Mouse (Mus musculus) hindbrain, postnatal 0 days (tissue): ENCODE measurements at regions not wholly inside any gene's neighbourhood (a gene's known extent, or its start where the extent isn't known, plus 50 kb on each side); places are given as distances from the start of the nearest gene placed in this dataset.
A peak's percentile ranks its signal among the peaks of the same experiment; 100 is the strongest.
"Not testable (repeated sequence)": the region's sequence is repeated elsewhere in the genome, so short reads cannot be mapped to it uniquely, and the experiment has no call there.

Experiments used
- ATAC-seq: fragments of 200-750 bp; cut with Nextera tagmentation; 2 replicates; pipeline ENCODE4 v1.8.0; 2017; ENCODE audit warnings: mild to moderate bottlenecking, moderate TSS enrichment, moderate library complexity
- DNase-seq: peaks from one replicate; pipeline ENCODE4 v3.0.0-alpha.2; 2015; ENCODE audit warnings: low spot score
- H3K27ac ChIP-seq: fragments of 300-500 bp; sonication (generic); 2 replicates; pipeline ENCODE4 v1.5.1; 2014; ENCODE audit warnings: mild to moderate bottlenecking
- H3K27me3 ChIP-seq: fragments of 300-500 bp; sonication (generic); 2 replicates; pipeline ENCODE4 v1.6.1; 2014; ENCODE audit warnings: low read length, mixed read lengths; ENCODE audit not compliant: insufficient read depth
- H3K36me3 ChIP-seq: fragments of 300-500 bp; sonication (generic); 2 replicates; pipeline ENCODE4 v1.6.1; 2014; ENCODE audit warnings: low read length, mixed read lengths; ENCODE audit not compliant: insufficient read depth
- H3K4me1 ChIP-seq: fragments of 300-500 bp; sonication (generic); 2 replicates; pipeline ENCODE4 v1.6.1; 2014; ENCODE audit warnings: antibody characterized with exemption, low read length, mixed read lengths; ENCODE audit not compliant: insufficient read depth
- H3K4me2 ChIP-seq: fragments of 300-500 bp; sonication (generic); 2 replicates; pipeline ENCODE4 v1.6.1; 2014; ENCODE audit warnings: low read depth, mild to moderate bottlenecking, low read length, moderate library complexity, mixed read lengths
- H3K4me3 ChIP-seq: fragments of 300-500 bp; sonication (generic); 2 replicates; pipeline ENCODE4 v1.5.1; 2014; ENCODE audit warnings: low read length
- H3K9ac ChIP-seq: fragments of 300-500 bp; sonication (generic); replicated peaks from 2 replicates; pipeline ENCODE4 v1.6.1; 2014; ENCODE audit warnings: mild to moderate bottlenecking, low read length, moderate library complexity, mixed read lengths
- H3K9me3 ChIP-seq: fragments of 300-500 bp; sonication (generic); 2 replicates; pipeline ENCODE4 v1.6.1; 2016; ENCODE audit warnings: low read length, mixed read lengths
- CTCF ChIP-seq: IDR thresholded peaks from 2 replicates; pipeline ENCODE4 v1.5.1; 2016; ENCODE audit warnings: antibody characterized with exemption, control low read depth, low read depth
- WGBS: fragments of 180-500 bp; shearing (Covaris S2); extraction: QIAGEN DNeasy Blood & Tissue Kit; methylation state at CpG from one replicate; pipeline ENCODE4 v1.1.7; 2014; 5-methylcytosine and 5-hydroxymethylcytosine counted together

GRCm38 (mm10) chr17:58820588-58821195 is 170.5 kb downstream of the Pdzph1 start:
- 54% methylated on average over 4 of the region's 4 CpGs for WGBS
- TF ChIP-seq CTCF, result peak; percentile 54
- Histone ChIP-seq H3K4me3 (no peak overlapping the region), H3K27me3 (no peaks in the 10 kb centered on the region), H3K9me3 (no peaks in the 10 kb centered on the region), H3K36me3 (no peaks in the 10 kb centered on the region), H3K27ac (no peak overlapping the region), H3K4me2 (no peak overlapping the region), H3K9ac (no peak overlapping the region), H3K4me1 (no peaks in the 10 kb centered on the region)
- DNase-seq, result peak; percentile 79
- no peak for ATAC-seq

- no peak overlapping the region for H3K4me2 ChIP-seq
- no peaks in the 10 kb centered on the region for H3K36me3 ChIP-seq
- H3K4me3 ChIP-seq, result no peak overlapping the region
- DNase-seq (no peak), ATAC-seq (no peak)
- WGBS, result 56% methylated on average over 2 of the region's 2 CpGs
- H3K4me1 ChIP-seq, result no peaks in the 10 kb centered on the region
- H3K27ac ChIP-seq, result no peak overlapping the region
- no peak overlapping the region for H3K9ac ChIP-seq
- TF ChIP-seq CTCF, result no peak
- no peaks in the 10 kb centered on the region for H3K27me3 ChIP-seq
- H3K9me3 ChIP-seq, result no peaks in the 10 kb centered on the region
Observed at GRCm38 (mm10) chr17:58819339-58819738, 171.8 kb downstream of the Pdzph1 start.

GRCm38 (mm10) chr17:58775451-58775850 is 215.7 kb downstream of the Pdzph1 start:
- not testable (repeated sequence) for H3K36me3 ChIP-seq, H3K27me3 ChIP-seq, ATAC-seq, H3K4me2 ChIP-seq, H3K27ac ChIP-seq, H3K9me3 ChIP-seq, H3K4me1 ChIP-seq, DNase-seq, H3K9ac ChIP-seq, H3K4me3 ChIP-seq
- WGBS, result 62% methylated on average over 3 of the region's 3 CpGs

GRCm38 (mm10) chr17:58773595-58773994 is 217.6 kb downstream of the Pdzph1 start:
- H3K27ac ChIP-seq, result no peak overlapping the region
- H3K36me3 ChIP-seq, result no peaks in the 10 kb centered on the region
- DNase-seq, result no peak
- no peak overlapping the region for H3K4me2 ChIP-seq
- H3K4me1 ChIP-seq, result no peaks in the 10 kb centered on the region
- no peaks in the 10 kb centered on the region for H3K9me3 ChIP-seq
- no peak overlapping the region for H3K4me3 ChIP-seq
- no peaks in the 10 kb centered on the region for H3K27me3 ChIP-seq
- TF ChIP-seq CTCF, result no peak
- ATAC-seq, result no peak
- H3K9ac ChIP-seq, result no peak overlapping the region

GRCm38 (mm10) chr17:58765141-58765540 is 226.0 kb downstream of the Pdzph1 start:
- WGBS, result 68% methylated on average over 4 of the region's 4 CpGs
- no peak for TF ChIP-seq CTCF

GRCm38 (mm10) chr17:58749000-58749399 is 242.2 kb downstream of the Pdzph1 start:
- peak; percentile 67 for ATAC-seq
- Histone ChIP-seq H3K27ac (no peak overlapping the region), H3K27me3 (no peaks in the 10 kb centered on the region), H3K9ac (no peak overlapping the region), H3K4me1 (no peaks in the 10 kb centered on the region), H3K4me2 (no peak overlapping the region), H3K4me3 (no peak overlapping the region), H3K9me3 (no peaks in the 10 kb centered on the region), H3K36me3 (no peaks in the 10 kb centered on the region)
- no peak for TF ChIP-seq CTCF
- peak; percentile 41 for DNase-seq

More at GRCm38 (mm10) chr17:58765141-58765540, 226.0 kb downstream of the Pdzph1 start:
- Histone ChIP-seq H3K27ac (no peak overlapping the region), H3K9me3 (no peaks in the 10 kb centered on the region), H3K4me1 (no peaks in the 10 kb centered on the region), H3K36me3 (no peaks in the 10 kb centered on the region), H3K27me3 (no peaks in the 10 kb centered on the region), H3K4me3 (no peak overlapping the region), H3K9ac (no peak overlapping the region), H3K4me2 (no peak overlapping the region)
- DNase-seq, result peak; percentile 5
- 0 out of 2 replicates have a peak, but pooled peaks have one; percentile 29 for ATAC-seq

GRCm38 (mm10) chr17:58748264-58748663 is 242.9 kb downstream of the Pdzph1 start:
- no peak for TF ChIP-seq CTCF
- WGBS, result 77% methylated on average over 3 of the region's 3 CpGs
- Histone ChIP-seq H3K27ac (no peak overlapping the region), H3K27me3 (no peaks in the 10 kb centered on the region), H3K4me2 (no peak overlapping the region), H3K4me1 (no peaks in the 10 kb centered on the region), H3K4me3 (no peak overlapping the region), H3K9me3 (no peaks in the 10 kb centered on the region), H3K36me3 (no peaks in the 10 kb centered on the region), H3K9ac (no peak overlapping the region)
- DNase-seq (no peak), ATAC-seq (no peak)
